Mouse (Mus musculus) thymus, postnatal 4 days (tissue): ENCODE measurements around the gene Setd1b.

Experiments
- DNase-seq: peaks from one replicate; pipeline ENCODE4 v3.0.0; 2021

The Setd1b gene

GRCm38 (mm10) chr5:123140694-123141554 lies 1.1 kb upstream of the Setd1b start:
- DNase-seq = peak; percentile 86

- peak; percentile 74 for DNase-seq
These were observed 335 bp upstream of the Setd1b start for GRCm38 (mm10) chr5:123141555-123142160.

GRCm38 (mm10) chr5:123143251-123143970 lies 1.4 kb downstream of the Setd1b start:
- peak; percentile 51 for DNase-seq

GRCm38 (mm10) chr5:123143971-123144745 lies 2.2 kb downstream of the Setd1b start:
- no peak for DNase-seq

- peak; percentile 58 for DNase-seq
These were observed 3.0 kb downstream of the Setd1b start for GRCm38 (mm10) chr5:123144746-123145590.

GRCm38 (mm10) chr5:123146357-123146756 lies 4.4 kb downstream of the Setd1b start:
- no peak for DNase-seq

GRCm38 (mm10) chr5:123147569-123147968 lies 5.6 kb downstream of the Setd1b start:
- no peak for DNase-seq

- DNase-seq = no peak
These were observed 6.2 kb downstream of the Setd1b start for GRCm38 (mm10) chr5:123148073-123148722.

- DNase-seq = peak; percentile 95
These were observed 7.7 kb downstream of the Setd1b start for GRCm38 (mm10) chr5:123149451-123150400.

- DNase-seq = peak; percentile 82
These were observed 8.6 kb downstream of the Setd1b start for GRCm38 (mm10) chr5:123150641-123151040.

- peak; percentile 74 for DNase-seq
These were observed 9.1 kb downstream of the Setd1b start for GRCm38 (mm10) chr5:123151077-123151476.

GRCm38 (mm10) chr5:123151707-123152362 lies 9.8 kb downstream of the Setd1b start:
- DNase-seq = no peak

GRCm38 (mm10) chr5:123152901-123153300 lies 10.9 kb downstream of the Setd1b start:
- peak; percentile 59 for DNase-seq

GRCm38 (mm10) chr5:123155425-123155824 lies 13.4 kb downstream of the Setd1b start:
- DNase-seq = peak; percentile 83

- peak; percentile 52 for DNase-seq
These were observed 14.8 kb downstream of the Setd1b start for GRCm38 (mm10) chr5:123156763-123157162.

- no peak for DNase-seq
These were observed 16.0 kb downstream of the Setd1b start for GRCm38 (mm10) chr5:123157972-123158371.

- DNase-seq = no peak
These were observed 17.5 kb downstream of the Setd1b start for GRCm38 (mm10) chr5:123159446-123159845.

GRCm38 (mm10) chr5:123159866-123160265 lies 17.9 kb downstream of the Setd1b start:
- DNase-seq = no peak

GRCm38 (mm10) chr5:123160341-123160740 lies 18.3 kb downstream of the Setd1b start:
- no peak for DNase-seq
